Mouse (Mus musculus) ES-Bruce4 (cell line): ENCODE results near the gene B3gat3.
A peak's percentile ranks its signal among the peaks of the same experiment; 100 is the strongest.

Source experiments
- CTCF ChIP-seq: IDR thresholded peaks from one replicate; pipeline ENCODE4 v1.8.1; 2011; ENCODE audit warnings: low read depth, low read length
- EP300 ChIP-seq: IDR thresholded peaks from 2 replicates; pipeline ENCODE4 v1.6.1; 2011; ENCODE audit warnings: low read depth, low read length; ENCODE audit not compliant: insufficient read depth

GRCm38 (mm10) chr19:8929224-8930088 is 9.3 kb downstream of the B3gat3 start, which contains the start of the genes Rom1 and Eml3:
- peak; percentile 29 for TF ChIP-seq CTCF
- TF ChIP-seq EP300: no peak
